Mouse (Mus musculus): ENCODE measurements around the gene Pdia4. TPM values are rescaled to one million over a fixed set of nuclear protein-coding genes. Genes with fewer than 3 reads are reported as not detected.

Gene Pdia4
- total RNA-seq (2012; rRNA removed) (95.0 and 112 TPM in 2 replicates), polyA plus RNA-seq (2012; ENCODE audit: insufficient read depth in 1 of 2, insufficient read length in 2 of 2, low read depth in 1 of 2, low replicate concordance in 2 of 2, missing spikeins in 1 of 2) (10 to 100 TPM in 1 of 2 experiments, not detected in 1; 91.4 TPM)

DNA sequence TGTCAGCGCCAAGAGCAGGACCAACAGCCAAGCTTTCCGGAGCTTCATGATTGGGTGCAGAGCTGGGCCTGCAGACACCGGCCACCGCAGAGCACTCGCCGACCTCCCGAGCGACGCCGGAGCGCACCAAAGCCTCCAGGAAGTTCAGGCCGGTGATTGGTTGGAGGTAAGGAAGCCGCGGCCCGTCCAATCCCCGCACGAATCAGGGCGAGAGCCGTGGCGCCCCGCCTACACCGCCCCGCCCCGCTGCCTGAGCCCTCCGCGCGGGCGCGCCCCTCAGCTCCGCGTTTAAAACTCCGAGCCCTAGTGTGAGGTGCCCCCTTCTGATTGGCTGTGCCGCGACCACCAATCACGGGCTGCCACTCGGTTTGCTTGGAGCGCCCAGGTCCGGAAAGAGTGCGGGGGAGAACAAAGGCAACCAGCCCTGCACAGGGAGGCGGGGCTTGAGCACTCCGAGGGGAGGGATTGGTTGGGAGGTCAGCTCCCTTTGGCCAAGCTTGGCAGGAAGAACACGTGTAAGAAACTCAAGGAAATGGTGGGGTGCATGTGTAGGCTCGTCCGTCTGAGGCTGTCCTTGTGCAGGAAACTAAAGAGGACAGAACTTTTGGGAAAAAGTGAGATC, at the start of gene Pdia4:
Pdia4 (minus strand) TSS at position 174 of the 622 bp plus-strand sequence.
- peaks cover 0 to 12% of the 10 kb centered on the region in 2 experiments for H3K4me1 ChIP-seq (ENCODE audit: control insufficient read depth in 1 of 2, insufficient read depth in 2 of 2, low read length in 2 of 2)
- TF ChIP-seq SMC3 (IDR thresholded peaks at IDR 0.05; ENCODE audit: low read depth, low read length) (no peak), HCFC1 (IDR thresholded peaks at IDR 0.05; ENCODE audit: low read depth, low read length) (peak; percentile 69), RCOR1 (IDR thresholded peaks at IDR 0.05; ENCODE audit: low read depth, low read length) (peak; percentile 61), ZNF384 (IDR thresholded peaks at IDR 0.05; ENCODE audit: low read depth, low read length) (no peak), POLR2AphosphoS2 (IDR thresholded peaks at IDR 0.05; ENCODE audit: low read length) (peak; percentile 89), USF2 (IDR thresholded peaks at IDR 0.05; ENCODE audit: borderline replicate concordance in 1 of 2, insufficient read depth in 1 of 2, low read depth in 1 of 2, low read length in 2 of 2) (no peak), USF1 (IDR thresholded peaks at IDR 0.05; ENCODE audit: low read depth, low read length) (peak; percentile 32; the same call in 1 of the 2 replicates), TCF12 (IDR thresholded peaks at IDR 0.05; ENCODE audit: low read depth, low read length) (peak; percentile 40; the same call in 1 of the 2 replicates), TAL1 (IDR thresholded peaks at IDR 0.05; ENCODE audit: low read length) (no peak), KAT2A (conservative IDR thresholded peaks at IDR 0.05; ENCODE audit: low read depth, low read length) (0 out of 2 replicates have a peak, but pooled peaks have one; percentile 34), SIN3A (IDR thresholded peaks at IDR 0.05; ENCODE audit: low read length) (peak; percentile 96), ELF1 (IDR thresholded peaks at IDR 0.05; ENCODE audit: low read depth, low read length) (peak; percentile 42; the same call in 1 of the 2 replicates), ZKSCAN1 (IDR thresholded peaks at IDR 0.05; ENCODE audit: low read depth, low read length) (no peak), NELFE (IDR thresholded peaks at IDR 0.05; ENCODE audit: low read depth, low read length) (peak; percentile 78), ETS1 (IDR thresholded peaks at IDR 0.05; ENCODE audit: low read depth, low read length) (0 out of 2 replicates have a peak, but pooled peaks have one; percentile 15), NRF1 (IDR thresholded peaks at IDR 0.05; ENCODE audit: insufficient read depth, low read depth, low read length, poor library complexity, severe bottlenecking) (peak; percentile 57; the same call in 1 of the 2 replicates), BHLHE40 (IDR thresholded peaks at IDR 0.05; ENCODE audit: borderline replicate concordance, low read depth, low read length) (no peak), MXI1 (IDR thresholded peaks at IDR 0.05; ENCODE audit: low read depth, low read length) (peak; percentile 99), MAFK (IDR thresholded peaks at IDR 0.05; ENCODE audit: borderline replicate concordance, low read depth, low read length) (no peak), CTCF (IDR thresholded peaks at IDR 0.05 in 2 of 3, conservative IDR thresholded peaks at IDR 0.05 in 1 of 3; ENCODE audit: control insufficient read depth in 1 of 3, insufficient read depth in 1 of 3, low read depth in 2 of 3, low read length in 3 of 3, poor library complexity in 1 of 3, severe bottlenecking in 1 of 3) (no peak), POLR2AphosphoS5 (IDR thresholded peaks at IDR 0.05; ENCODE audit: borderline replicate concordance, low read depth, low read length) (peak; percentile 22; the same call in 1 of the 2 replicates), GATA1 (IDR thresholded peaks at IDR 0.05; ENCODE audit: low read depth, low read length) (0 out of 2 replicates have a peak, but pooled peaks have one; percentile 1), MAX (IDR thresholded peaks at IDR 0.05; ENCODE audit: low read length) (peak; percentile 97), ZC3H11A (IDR thresholded peaks at IDR 0.05; ENCODE audit: low read depth, low read length) (no peak), MYC (IDR thresholded peaks at IDR 0.05; ENCODE audit: low read depth, low read length) (peak; percentile 98), POLR2A (IDR thresholded peaks at IDR 0.05; ENCODE audit: control insufficient read depth in 1 of 2, insufficient read depth in 1 of 2, low read depth in 1 of 2, low read length in 2 of 2, poor library complexity in 1 of 2) (peak; percentile 23 to 91; a peak in 3 of 4 replicates), MAZ (IDR thresholded peaks at IDR 0.05; ENCODE audit: low read depth, low read length) (0 out of 2 replicates have a peak, but pooled peaks have one; percentile 37), GABPA (IDR thresholded peaks at IDR 0.05; ENCODE audit: low read depth, low read length) (no peak), TBP (IDR thresholded peaks at IDR 0.05; ENCODE audit: low read depth, low read length) (peak; percentile 69; the same call in 1 of the 2 replicates), ZMIZ1 (IDR thresholded peaks at IDR 0.05; ENCODE audit: low read depth, low read length) (0 out of 2 replicates have a peak, but pooled peaks have one; percentile 58), CHD1 (IDR thresholded peaks at IDR 0.05; ENCODE audit: low read depth, low read length) (no peak)
- H3K79me2 ChIP-seq (ENCODE audit: control insufficient read depth, insufficient read depth, low read length, poor library complexity), result peaks cover 38% of the 10 kb centered on the region

More for the DNA sequence above, at the start of gene Pdia4:
- Histone ChIP-seq H3K27ac (ENCODE audit: control insufficient read depth, low read depth, low read length) (peak within 1 kb of the TSS; percentile 76), H3K27me3 (ENCODE audit: control insufficient read depth in 1 of 2, insufficient read depth in 2 of 2, low read length in 2 of 2) (no peaks in the 10 kb centered on the region), H3K9me3 (replicated peaks; ENCODE audit: insufficient read depth, low read length) (no peaks in the 10 kb centered on the region), H3K36me3 (ENCODE audit: control insufficient read depth in 1 of 2, insufficient read depth in 2 of 2, low read length in 2 of 2) (peaks cover 0 to 22% of the 10 kb centered on the region in 2 experiments; a peak in 3 of 4 replicates), H3K4me3 (ENCODE audit: control insufficient read depth in 1 of 2, insufficient read depth in 1 of 2, low read depth in 2 of 2, low read length in 2 of 2) (peak within 1 kb of the TSS; percentile 74 to 82), H3K9ac (ENCODE audit: control insufficient read depth, low read depth, low read length, poor library complexity, severe bottlenecking) (peak within 1 kb of the TSS; percentile 83)
- peak; percentile 99 for DNase-seq (ENCODE audit: low read depth, low spot score)
